Mouse (Mus musculus): ENCODE results near the gene Ddx50. TPM values are rescaled to one million over a fixed set of nuclear protein-coding genes. Genes with fewer than 3 reads are reported as not detected.
"Not testable (repeated sequence)": the region's sequence is repeated elsewhere in the genome, so short reads cannot be mapped to it uniquely, and the experiment has no call there.

Gene Ddx50
- total RNA-seq, 2 experiments from 2014 or later: 89.7 to 106 TPM

DNA sequence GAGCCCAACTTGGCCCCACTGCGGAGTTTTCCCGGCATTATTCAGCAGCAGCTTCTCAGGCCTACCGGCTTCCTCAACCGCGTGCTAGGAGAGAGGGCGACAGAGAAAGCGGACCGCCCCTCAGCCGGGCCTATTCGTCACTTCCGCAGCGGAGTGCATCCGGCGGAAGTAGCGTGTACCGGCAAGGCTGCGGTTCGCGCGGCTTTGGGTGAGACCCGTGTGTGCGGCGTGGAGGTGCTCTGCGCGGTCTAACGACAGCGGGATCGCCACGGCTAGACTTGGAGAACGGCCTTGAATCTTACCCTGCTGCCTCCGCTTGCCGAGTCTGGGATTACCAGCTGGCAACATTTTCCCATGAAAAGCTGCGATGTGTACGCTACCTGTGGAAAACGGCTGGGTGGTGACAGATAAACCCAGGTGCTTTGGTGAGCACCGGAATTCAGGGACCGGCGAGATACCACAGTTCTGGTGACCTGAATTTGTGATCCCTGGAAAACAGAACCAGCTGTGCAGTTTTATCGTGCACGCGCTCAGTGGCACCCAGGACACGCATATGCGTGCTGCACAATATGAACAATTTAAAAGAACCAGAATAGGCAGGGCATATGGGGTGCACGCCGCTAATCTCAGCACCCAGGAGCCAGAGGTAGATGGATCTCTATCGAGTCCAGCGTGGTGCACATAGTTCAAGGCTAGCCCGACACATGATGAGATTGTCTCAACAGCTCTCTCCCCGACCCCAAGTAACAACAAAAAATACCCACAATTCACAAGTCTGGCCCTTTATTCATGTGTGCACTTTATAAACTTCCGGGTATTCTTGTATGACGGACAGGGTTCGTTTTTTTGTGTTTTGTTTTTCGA, 48.6 kb downstream of the Ddx50 start, which contains the start of gene Ddx21:
TSS of gene Ddx21 (minus strand) at position 105 of the 864 bp plus-strand sequence.
- peak; percentile 73 to 89 for DNase-seq (ENCODE audit: low spot score in 2 of 2)

DNA sequence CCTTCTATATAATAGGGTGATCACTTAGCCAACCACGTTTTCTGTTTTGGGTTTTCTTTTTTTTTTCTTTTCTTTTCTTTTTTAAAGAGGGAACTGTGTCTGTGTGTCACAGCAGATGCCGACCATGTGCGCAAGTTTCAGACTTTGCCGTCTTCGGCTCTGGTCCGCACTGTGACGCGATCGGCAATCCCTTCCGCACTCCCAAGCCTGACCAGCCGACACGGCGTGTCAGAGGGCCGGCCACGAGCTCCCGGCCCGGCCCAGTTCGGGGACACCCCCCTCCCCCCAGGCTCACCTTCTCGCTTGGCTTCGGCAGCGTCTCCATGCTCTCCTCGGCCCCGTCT, 49.2 kb downstream of the Ddx50 start:
- no peak for DNase-seq (ENCODE audit: low spot score in 2 of 2)

DNA sequence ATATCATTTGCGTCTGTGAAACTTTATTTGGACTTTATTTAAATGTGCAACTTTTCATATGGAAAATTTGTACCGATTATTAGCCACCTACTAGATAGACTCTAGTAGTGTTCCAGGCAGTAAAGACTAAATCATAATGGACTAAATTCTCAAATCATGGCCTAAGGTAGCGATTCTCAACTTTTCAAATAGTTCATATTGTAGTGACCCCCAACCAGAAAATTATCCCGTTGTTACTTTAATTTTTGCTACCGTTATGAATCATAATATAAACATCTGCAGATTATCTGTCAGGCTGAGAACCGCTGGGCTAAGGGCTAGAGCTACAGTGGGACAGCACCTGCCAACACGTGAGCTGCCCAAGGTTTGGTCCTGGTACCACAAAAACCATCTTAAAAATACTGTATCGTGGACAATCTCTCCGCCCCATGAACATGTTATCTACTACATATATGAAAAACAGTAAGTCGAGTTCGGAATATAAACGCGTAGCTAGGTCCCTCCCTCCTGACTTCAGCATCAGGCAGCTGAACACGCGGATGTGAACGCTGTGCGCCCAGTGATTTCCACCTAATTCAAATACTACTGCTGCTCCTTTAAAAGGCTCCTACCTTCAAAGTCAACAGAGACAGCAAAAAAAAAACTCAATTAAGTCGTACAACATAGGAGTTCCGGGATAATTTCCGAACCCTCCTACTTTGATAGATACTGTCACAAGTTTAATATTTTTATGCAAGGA, 49.8 kb downstream of the Ddx50 start:
- no peak for DNase-seq (ENCODE audit: low spot score in 2 of 2)

DNA sequence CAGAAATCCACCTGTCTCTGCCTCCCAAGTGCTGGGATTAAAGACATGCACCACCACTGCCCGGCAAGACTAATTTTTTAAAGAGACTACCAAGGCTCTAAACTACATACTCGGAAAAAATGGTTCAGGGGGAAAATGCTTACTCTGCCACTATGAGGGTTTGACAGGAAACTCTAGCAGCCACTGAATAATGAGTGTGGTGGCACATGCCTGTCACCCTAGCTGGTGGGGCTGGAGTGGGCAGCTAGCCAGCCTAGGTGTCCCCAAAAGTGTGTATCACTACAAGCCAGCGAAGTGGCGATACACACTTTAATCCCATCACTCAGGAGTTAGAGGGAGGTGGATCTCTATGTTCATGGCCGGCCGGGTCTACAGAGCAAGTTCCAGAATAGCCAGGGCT, 51.0 kb downstream of the Ddx50 start:
- no peak for DNase-seq (ENCODE audit: low spot score in 2 of 2)

DNA sequence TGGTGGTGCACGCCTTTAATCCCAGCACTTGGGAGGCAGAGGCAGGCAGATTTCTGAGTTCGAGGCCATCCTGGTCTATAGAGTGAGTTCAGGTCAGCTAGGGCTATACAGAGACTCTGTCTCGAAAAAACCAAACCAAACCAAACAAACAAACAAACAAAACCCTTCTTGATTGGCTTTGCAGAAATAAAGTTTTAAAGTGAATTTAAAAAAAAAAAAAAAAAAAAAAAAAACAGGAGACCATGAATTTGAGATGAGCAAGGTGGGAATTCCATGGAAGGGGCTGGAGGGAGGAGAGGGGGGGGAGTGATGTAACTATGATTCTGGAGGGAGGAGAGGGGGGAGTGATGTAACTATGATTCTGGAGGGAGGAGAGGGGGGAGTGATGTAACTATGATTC, 51.7 kb downstream of the Ddx50 start:
- not testable (repeated sequence) for DNase-seq (ENCODE audit: low spot score in 2 of 2)

DNA sequence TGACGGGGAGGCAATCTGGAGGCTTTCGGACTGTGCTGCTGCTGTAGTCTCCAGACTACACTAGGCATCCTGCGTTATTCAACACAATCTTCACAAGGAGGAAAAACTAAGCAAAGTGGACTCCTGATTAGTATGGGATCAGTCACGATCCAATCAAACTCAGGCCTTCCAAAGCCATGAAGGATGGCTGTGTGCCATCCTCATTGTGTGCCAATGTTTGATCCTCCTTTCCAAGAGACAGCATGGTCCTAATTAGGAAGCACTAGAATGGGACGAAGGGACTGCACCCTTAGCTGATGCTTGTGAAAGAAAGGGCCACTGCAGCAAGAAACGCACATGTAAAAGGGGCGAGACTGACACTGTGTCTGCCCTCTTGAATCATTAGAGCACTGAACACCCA, 58.5 kb downstream of the Ddx50 start:
- no peak for DNase-seq (ENCODE audit: low spot score in 2 of 2)

DNA sequence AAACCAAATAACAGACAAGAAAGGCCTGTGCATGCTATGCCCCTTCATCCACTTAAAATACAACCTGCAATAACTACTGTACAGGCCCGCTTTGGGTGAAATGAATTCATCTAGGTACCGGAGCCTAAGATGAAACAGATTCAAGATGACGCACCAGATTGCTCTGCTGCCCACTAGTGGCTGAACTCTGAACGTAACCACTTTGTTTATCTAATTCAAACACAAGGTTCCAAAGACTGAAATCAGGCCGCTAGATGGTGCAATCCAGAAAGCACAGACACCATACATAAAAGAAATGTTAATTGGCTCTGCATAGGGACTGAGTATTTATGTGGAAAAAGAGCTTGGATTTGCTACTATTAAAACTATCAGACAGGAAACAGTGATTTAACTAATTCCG, 60.8 kb downstream of the Ddx50 start:
- peak; percentile 52 to 84 for DNase-seq (ENCODE audit: low spot score in 2 of 2)

DNA sequence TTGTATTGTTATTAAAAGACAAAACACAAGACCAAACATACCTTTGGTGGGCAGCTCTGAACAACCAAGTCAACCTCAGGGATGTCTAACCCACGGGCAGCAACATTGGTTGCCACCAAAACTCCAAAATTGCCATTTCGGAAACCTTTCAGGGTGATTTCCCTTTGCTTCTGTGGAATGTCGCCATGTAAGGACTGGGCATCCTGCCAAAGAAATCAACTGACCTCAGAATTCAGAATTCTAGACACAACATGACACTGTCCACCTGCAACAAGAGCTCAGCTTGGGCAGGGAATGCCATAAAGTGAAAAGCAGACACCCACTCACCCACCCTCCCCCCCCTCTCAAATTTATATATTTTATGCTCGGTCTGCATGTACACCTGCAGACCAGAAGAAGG, 62.4 kb downstream of the Ddx50 start:
- DNase-seq (ENCODE audit: low spot score in 2 of 2): no peak

DNA sequence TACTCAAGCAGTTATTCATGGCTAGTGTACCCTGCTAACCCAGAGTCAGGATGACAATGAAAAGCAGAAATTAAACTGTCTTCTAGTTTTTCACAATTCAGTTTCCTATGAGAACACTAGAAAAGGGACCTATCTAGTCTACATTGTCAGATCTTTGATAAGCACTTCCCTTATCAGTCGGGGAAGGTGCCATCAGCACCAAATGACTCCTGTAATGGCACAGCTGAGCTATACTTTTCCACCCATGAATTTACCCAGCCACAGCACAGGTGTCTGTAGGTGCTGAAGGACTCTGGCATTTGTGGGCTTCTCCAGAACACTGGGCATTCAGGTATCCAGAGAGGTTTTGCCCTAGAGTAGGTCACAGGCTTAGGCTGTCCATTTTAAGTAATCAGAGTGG, 67.8 kb downstream of the Ddx50 start:
- DNase-seq (ENCODE audit: low spot score in 2 of 2): no peak

DNA sequence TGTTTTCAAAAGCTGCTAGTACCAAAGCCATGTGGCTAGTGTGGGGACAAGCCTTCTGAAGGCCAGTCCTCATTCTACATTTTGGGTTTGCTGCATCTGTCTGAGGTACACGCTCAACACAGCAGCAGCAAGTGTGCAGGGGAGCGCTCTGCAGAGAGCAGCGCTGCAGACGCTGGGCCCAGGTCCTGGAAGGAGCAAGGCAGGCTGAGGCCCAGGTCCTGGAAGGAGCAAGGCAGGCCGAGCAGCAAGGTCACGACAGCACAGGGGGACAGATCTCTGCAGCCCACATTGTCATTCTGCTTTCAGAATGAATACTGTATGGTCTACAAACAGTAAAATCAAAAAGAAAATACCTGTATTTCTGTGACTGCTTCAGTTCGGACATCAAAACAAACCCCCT, 68.3 kb downstream of the Ddx50 start:
- no peak for DNase-seq (ENCODE audit: low spot score in 2 of 2)

DNA sequence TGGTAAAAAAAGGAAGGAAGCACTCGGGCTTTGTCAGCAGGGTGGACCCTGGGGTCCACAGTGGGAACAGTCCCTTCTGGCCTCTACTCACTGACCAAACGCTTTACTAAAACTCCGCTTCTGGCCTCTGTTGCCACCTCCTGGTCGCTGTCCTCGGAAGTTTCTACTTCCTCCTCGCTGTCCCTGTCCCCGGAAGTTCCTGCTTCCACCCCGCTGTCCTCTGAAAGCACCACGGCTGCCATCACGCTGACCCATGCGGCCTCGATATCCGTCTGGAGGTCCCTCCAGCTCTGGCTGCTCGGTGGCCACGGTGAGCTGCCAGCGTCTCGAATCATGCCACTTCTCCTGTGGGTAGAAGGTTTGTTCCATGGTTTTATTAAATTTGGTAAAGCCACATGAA, 68.8 kb downstream of the Ddx50 start:
- DNase-seq (ENCODE audit: low spot score in 2 of 2): no peak

DNA sequence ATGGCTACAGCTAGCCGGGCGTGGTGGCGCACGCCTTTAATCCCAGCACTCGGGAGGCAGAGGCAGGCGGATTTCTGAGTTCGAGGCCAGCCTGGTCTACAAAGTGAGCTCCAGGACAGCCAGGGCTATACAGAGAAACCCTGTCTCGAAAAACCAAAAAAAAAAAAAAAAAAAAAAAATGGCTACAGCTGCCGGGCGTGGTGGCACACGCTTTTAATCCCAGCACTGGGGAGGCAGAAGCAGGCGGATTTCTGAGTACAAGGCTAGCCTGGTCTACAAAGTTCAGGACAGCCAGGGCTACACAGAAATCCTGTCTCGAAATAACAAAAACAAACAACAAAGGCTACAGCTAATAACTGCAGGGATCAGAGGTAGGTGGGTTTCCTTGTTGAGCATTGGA, 71.9 kb downstream of the Ddx50 start:
- not testable (repeated sequence) for DNase-seq (ENCODE audit: low spot score in 2 of 2)

DNA sequence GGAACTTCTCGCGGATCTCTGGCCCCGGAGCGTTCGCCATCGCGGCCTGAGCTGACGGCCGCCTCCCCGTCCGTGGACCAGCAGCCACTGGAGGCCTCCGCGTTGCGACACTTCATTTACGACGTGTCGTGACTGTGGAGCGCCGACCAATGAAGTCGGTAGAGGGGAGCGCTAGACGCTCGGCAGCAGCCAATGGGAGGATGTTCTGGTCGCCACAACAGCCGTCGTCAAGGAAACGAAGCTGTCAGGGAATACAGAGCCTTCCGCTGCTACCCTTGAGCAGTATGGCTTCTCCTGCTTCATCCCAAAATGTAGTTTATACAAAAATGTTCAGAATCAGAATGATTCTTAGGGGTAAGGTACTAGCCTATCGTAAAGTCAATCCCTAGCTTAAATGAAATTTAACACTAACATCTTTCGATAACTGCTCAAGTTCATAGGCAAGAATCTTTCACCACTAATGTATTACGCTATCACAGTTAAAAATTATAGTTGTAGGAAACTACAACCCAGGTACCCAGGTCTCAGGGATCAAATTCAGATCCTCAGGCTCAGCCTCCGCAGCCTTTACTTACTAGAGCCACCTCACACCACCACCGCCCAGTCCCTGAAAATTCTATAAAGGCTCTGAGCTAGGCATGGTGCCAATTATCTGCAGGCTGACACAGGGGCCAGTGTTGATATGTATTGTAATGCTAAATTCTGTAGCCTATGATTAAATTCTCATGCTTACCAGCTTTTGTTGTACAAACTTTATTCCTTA, 72.5 kb downstream of the Ddx50 start, which contains the start of gene Kif1bp:
TSS of gene Kif1bp (minus strand) at position 120 of the 763 bp plus-strand sequence.
- peak; percentile 81 to 97 for DNase-seq (ENCODE audit: low spot score in 2 of 2)

DNA sequence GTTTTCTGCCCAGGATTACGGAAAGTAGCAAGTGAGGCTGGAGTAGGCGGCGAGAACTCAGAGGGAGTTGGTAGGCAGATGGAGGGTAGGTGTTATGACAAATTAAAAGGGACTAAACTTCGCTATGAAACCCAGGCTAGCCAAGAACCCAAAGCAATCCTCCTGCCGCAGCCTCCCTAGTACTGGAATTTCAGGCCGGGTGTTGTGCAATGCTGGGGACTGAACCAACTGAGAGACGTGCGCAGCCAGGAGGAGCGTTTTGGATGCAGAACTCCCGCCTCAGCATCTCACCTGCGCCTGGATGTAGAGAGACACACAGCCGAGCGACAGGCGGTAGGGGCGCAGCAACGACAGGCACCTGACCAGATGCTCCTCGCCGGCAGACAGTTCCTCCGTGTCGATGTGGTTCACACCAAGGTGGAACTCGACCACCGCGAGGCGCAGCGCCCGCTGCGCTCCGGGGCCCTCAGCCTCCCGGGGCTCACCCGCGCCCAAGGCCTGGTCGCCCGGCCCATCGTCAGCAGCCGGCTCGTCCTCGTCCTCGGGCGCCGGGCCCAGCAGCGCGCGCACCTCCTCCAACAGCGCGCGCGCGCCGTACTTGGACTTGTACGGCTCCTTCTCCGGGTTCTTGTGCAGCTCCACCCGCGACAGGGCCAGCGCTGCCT, 73.2 kb downstream of the Ddx50 start:
- no peak for DNase-seq (ENCODE audit: low spot score in 2 of 2)

DNA sequence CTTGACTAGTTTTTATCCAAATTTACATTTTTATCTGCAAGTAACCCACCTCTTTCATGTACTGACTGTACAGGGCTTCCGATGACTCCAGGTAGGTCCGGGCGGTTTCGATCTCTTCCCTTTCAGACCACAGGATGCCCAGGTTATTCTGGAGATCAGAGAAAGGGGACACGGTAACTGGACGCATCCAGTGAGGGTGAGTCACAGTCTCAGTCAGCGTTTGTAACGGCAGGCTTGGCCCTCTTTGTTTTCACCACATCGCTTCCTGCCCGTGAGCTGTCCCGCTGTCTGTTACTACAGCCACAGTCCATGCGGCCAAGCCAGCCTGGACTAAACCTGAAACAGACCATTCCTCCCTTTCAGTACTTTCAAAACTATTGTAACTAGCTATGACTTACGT, 76.0 kb downstream of the Ddx50 start:
- no peak for DNase-seq (ENCODE audit: low spot score in 2 of 2)

DNA sequence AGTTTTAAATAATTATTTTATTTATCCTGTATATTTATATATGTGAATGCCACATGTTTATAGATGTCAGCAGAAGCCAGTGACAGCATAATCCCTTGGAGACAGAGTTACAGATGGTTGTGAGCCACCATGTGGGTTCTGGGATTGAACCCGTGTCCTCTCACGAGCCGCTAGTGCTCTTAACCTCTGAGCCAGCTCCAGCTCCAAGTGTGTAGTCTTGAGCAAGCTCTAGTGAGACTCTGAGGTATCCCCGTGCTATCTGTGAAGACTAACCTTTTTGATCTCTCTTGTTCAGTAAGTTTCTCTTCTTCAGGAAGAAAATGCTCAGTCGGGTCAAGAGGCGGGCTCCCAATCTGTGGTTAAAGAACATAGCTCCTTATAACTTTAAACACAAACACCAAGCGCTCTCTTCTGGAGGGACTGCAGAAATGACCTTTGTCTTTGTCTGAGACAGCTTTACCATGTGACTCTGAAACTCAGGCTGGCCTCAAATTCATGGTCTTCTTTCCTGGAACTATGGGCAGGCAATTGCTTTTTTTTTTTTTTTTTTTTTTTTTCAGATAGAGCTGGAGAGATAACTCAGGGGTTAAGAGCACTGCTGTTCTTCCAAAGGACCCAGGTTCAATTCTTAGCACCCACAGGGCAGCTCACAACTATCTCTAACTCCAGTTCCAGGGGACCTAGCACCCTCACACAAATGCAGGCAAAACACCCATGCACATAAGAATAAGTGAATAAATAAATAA, 80.7 kb downstream of the Ddx50 start:
- no peak for DNase-seq (ENCODE audit: low spot score in 2 of 2)

DNA sequence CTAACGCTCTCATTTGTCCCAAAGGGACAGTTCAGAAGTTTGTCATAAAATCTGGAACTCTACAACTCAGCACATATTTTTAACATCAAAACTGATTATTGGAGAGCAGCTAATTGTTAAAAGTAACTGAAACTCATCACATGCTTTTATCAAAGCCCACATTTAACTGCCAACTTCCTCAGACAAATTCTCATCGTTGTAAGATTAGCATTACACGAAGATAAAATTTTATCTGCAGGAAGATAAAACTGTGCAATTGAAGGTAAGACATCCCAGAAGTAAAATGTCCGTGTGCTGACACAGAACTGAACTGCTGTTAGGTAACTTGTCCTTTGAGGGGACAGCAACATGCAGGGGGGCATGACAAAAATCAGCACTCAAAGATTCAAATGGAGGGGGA, 82.2 kb downstream of the Ddx50 start:
- no peak for DNase-seq (ENCODE audit: low spot score in 2 of 2)

All from gastrocnemius, postnatal 4 days (tissue).